Mouse (Mus musculus) forebrain, embryonic 14.5 days (tissue): ENCODE data around the gene Wfdc2. TPM values are rescaled to one million over a fixed set of nuclear protein-coding genes. Genes with fewer than 3 reads are reported as not detected.
"Not testable (repeated sequence)": the region's sequence is repeated elsewhere in the genome, so short reads cannot be mapped to it uniquely, and the experiment has no call there.

Experiments
- ATAC-seq: fragments of 200-750 bp; cut with Nextera tagmentation; 2 replicates; pipeline ENCODE4 v1.8.0; 2017; ENCODE audit warnings: mild to moderate bottlenecking, moderate library complexity
- DNase-seq: peaks from one replicate; pipeline ENCODE4 v3.0.0-alpha.2; 2015; ENCODE audit warnings: low spot score
- H3K27ac ChIP-seq: fragments of 300-500 bp; sonication (generic); 2 replicates; pipeline ENCODE4 v1.5.1; 2014; ENCODE audit warnings: low read depth, mild to moderate bottlenecking, control low read depth, low read length, moderate library complexity
- H3K27me3 ChIP-seq: fragments of 300-500 bp; sonication (generic); replicated peaks from 2 replicates; pipeline ENCODE4 v1.6.1; 2014; ENCODE audit warnings: low read length, control low read depth, mixed read lengths; ENCODE audit not compliant: control insufficient read depth, insufficient read depth
- H3K36me3 ChIP-seq: fragments of 300-500 bp; sonication (generic); 2 replicates; pipeline ENCODE4 v1.6.1; 2014; ENCODE audit warnings: low read length, control low read depth; ENCODE audit not compliant: control insufficient read depth, insufficient read depth
- H3K4me1 ChIP-seq: fragments of 300-500 bp; sonication (generic); 2 replicates; pipeline ENCODE4 v1.6.1; 2014; ENCODE audit warnings: antibody characterized with exemption, low read length, control low read depth; ENCODE audit not compliant: control insufficient read depth, insufficient read depth
- H3K4me2 ChIP-seq: fragments of 300-500 bp; sonication (generic); 2 replicates; pipeline ENCODE4 v1.6.1; 2014; ENCODE audit warnings: mild to moderate bottlenecking, control low read depth, low read length
- H3K4me3 ChIP-seq: fragments of 300-500 bp; sonication (generic); 2 replicates; pipeline ENCODE4 v1.5.1; 2014; ENCODE audit warnings: low read depth, low read length, control low read depth
- H3K9ac ChIP-seq: fragments of 300-500 bp; sonication (generic); 2 replicates; pipeline ENCODE4 v1.6.1; 2014; ENCODE audit warnings: mild to moderate bottlenecking, low read length, control low read depth, moderate library complexity
- H3K9me3 ChIP-seq: fragments of 300-500 bp; sonication (generic); replicated peaks from 2 replicates; pipeline ENCODE4 v1.6.1; 2016; ENCODE audit warnings: low read length, control low read depth, mixed read lengths; ENCODE audit not compliant: control insufficient read depth
- WGBS: fragments of 180-500 bp; shearing (Covaris S2); extraction: QIAGEN DNeasy Blood & Tissue Kit; methylation state at CpG from one replicate; pipeline ENCODE4 v1.1.7; 2014; 5-methylcytosine and 5-hydroxymethylcytosine counted together
- polyA plus RNA-seq: library from polyadenylated mRNA; unstranded; fragments of >200 nt; fragmentation: Nextera tagmentation; extraction: Ambion mirVana; gene quantifications from 2 replicates; pipeline ENCODE4 v1.2.1, GENCODE M21; 2014

Gene Wfdc2
- polyA plus RNA-seq, 1 experiment from 2014 or later: 5.8 TPM

DNA sequence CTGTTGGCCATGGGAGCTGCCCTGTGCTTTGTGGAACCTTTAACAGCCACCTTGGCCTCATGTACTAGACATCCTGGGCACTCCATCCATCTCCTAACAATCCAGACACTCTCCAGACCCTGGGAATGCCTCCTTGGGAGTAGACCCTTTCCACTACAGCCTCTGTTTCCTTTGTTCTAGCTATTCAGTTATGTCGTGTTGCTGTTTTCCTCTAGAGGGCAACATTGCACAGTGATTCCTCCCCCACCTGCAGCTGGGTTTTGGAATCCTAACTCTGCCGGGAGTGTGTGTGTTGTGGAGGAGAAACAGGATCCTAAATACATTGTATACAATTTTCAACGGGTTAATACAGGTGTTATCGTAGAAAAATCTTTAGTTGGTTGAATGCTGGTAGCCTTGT is 29.8 kb downstream of the Wfdc2 start:
- H3K27me3 ChIP-seq: no peaks in the 10 kb centered on the region
- H3K36me3 ChIP-seq: no peaks in the 10 kb centered on the region
- DNase-seq (peak; percentile 80), ATAC-seq (peak; percentile 40; the same call in 1 of the 2 replicates)
- no peaks in the 10 kb centered on the region for H3K9me3 ChIP-seq
- no peak overlapping the region for H3K4me2 ChIP-seq
- H3K27ac ChIP-seq: no peak overlapping the region
- H3K4me3 ChIP-seq: no peak overlapping the region
- WGBS: 11% methylated on average over 4 of the region's 4 CpGs
- H3K4me1 ChIP-seq: no peaks in the 10 kb centered on the region
- no peak overlapping the region for H3K9ac ChIP-seq

- no peaks in the 10 kb centered on the region for H3K27me3 ChIP-seq
- no peak for ATAC-seq
- no peak within 1 kb of the TSS for H3K27ac ChIP-seq
- H3K4me3 ChIP-seq: no peak within 1 kb of the TSS
- H3K9ac ChIP-seq: no peak within 1 kb of the TSS
- WGBS: 84% methylated on average over 4 of the region's 4 CpGs
- no peaks in the 10 kb centered on the region for H3K4me1 ChIP-seq
- H3K9me3 ChIP-seq: no peaks in the 10 kb centered on the region
- no peak within 1 kb of the TSS for H3K4me2 ChIP-seq
- DNase-seq: no peak
- no peaks in the 10 kb centered on the region for H3K36me3 ChIP-seq
Observed at GRCm38 (mm10) chr2:164593494-164593893, 31.3 kb downstream of the Wfdc2 start, which contains the start of gene Eppin. Gene Eppin, minus strand, starts transcription at chr2:164593594.

GRCm38 (mm10) chr2:164600179-164600578 is 38.0 kb downstream of the Wfdc2 start:
- Histone ChIP-seq H3K36me3 (no peaks in the 10 kb centered on the region), H3K27ac (no peak overlapping the region), H3K4me3 (no peak overlapping the region), H3K4me1 (no peaks in the 10 kb centered on the region), H3K9ac (no peak overlapping the region), H3K4me2 (no peak overlapping the region), H3K27me3 (no peaks in the 10 kb centered on the region), H3K9me3 (no peaks in the 10 kb centered on the region)
- ATAC-seq (no peak), DNase-seq (no peak)
- 67% methylated on average over 3 of the region's 3 CpGs for WGBS

DNA sequence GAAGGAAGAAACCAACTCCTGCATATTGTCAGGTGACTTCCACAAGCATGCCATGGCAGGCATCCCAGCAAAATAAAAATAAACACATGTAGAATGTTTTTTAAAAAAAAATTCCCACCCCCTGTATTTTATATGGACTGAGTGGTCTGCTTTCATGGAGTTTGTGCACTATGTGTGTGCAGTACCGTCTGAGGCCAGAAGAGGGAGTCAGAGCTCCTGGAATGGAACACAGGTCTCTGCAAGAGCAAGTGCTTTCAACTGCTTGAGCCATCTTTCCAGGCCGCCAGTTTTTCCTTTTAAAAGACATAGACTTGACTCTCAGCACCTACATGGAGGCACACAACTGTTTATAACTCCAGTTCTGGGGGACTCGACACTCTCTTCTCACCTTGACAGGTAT is 41.3 kb downstream of the Wfdc2 start:
- no peaks in the 10 kb centered on the region for H3K36me3 ChIP-seq
- H3K4me3 ChIP-seq: no peak overlapping the region
- H3K27ac ChIP-seq: no peak overlapping the region
- no peaks in the 10 kb centered on the region for H3K4me1 ChIP-seq
- ATAC-seq (no peak), DNase-seq (no peak)
- H3K9me3 ChIP-seq: no peaks in the 10 kb centered on the region
- no peaks in the 10 kb centered on the region for H3K27me3 ChIP-seq
- H3K4me2 ChIP-seq: no peak overlapping the region
- no peak overlapping the region for H3K9ac ChIP-seq
- 89% methylated on average over 3 of the region's 3 CpGs for WGBS

GRCm38 (mm10) chr2:164604411-164604810 is 42.2 kb downstream of the Wfdc2 start:
- no peaks in the 10 kb centered on the region for H3K27me3 ChIP-seq
- no peak overlapping the region for H3K4me2 ChIP-seq
- 87% methylated on average over 8 of the region's 8 CpGs for WGBS
- no peaks in the 10 kb centered on the region for H3K4me1 ChIP-seq
- no peaks in the 10 kb centered on the region for H3K36me3 ChIP-seq
- no peak overlapping the region for H3K4me3 ChIP-seq
- H3K9ac ChIP-seq: no peak overlapping the region
- H3K9me3 ChIP-seq: no peaks in the 10 kb centered on the region
- no peak overlapping the region for H3K27ac ChIP-seq
- DNase-seq (no peak), ATAC-seq (no peak)

- Histone ChIP-seq H3K4me1 (no peaks in the 10 kb centered on the region), H3K27ac (no peak overlapping the region), H3K4me3 (no peak overlapping the region), H3K4me2 (no peak overlapping the region), H3K27me3 (no peaks in the 10 kb centered on the region), H3K9me3 (no peaks in the 10 kb centered on the region), H3K9ac (no peak overlapping the region), H3K36me3 (no peaks in the 10 kb centered on the region)
- ATAC-seq (no peak), DNase-seq (no peak)
- 78% methylated on average over 6 of the region's 6 CpGs for WGBS
Observed at GRCm38 (mm10) chr2:164608781-164609180, 46.6 kb downstream of the Wfdc2 start.

DNA sequence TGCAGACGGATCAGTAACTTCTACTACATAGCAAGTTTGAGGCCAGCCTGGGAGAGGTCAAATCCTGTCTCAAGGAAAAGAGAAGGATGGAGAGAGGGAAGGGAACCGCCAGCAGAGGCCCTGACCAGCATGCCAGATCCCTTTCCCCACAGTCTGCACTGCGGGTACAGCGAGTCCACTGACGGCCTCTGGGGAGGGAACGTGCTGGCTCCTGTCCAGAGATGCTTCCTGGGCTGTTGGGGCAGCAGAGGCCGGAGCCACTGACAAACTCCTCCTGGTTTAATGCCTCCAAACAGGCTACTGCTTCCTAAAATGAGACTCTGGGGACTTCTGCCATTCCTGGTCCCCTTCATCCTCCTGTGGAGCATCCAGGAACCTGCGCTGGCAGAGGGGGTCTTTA is 51.3 kb downstream of the Wfdc2 start, which contains the start of the genes Wfdc6b and Wfdc8:
Gene Wfdc6b, plus strand, starts transcription at position 52 of the 400 bp plus-strand sequence.
Gene Wfdc8, minus strand, starts transcription at position 156 of the 400 bp plus-strand sequence.
- 49% methylated on average over 8 of the region's 8 CpGs for WGBS
- not testable (repeated sequence) for DNase-seq, H3K4me2 ChIP-seq, H3K9me3 ChIP-seq, H3K9ac ChIP-seq, H3K27ac ChIP-seq, H3K4me1 ChIP-seq, H3K27me3 ChIP-seq, ATAC-seq, H3K36me3 ChIP-seq, H3K4me3 ChIP-seq

GRCm38 (mm10) chr2:164615386-164615785 is 53.2 kb downstream of the Wfdc2 start:
- Histone ChIP-seq H3K4me3 (no peak overlapping the region), H3K4me1 (no peaks in the 10 kb centered on the region), H3K27ac (no peak overlapping the region), H3K27me3 (no peaks in the 10 kb centered on the region), H3K9ac (no peak overlapping the region), H3K9me3 (no peaks in the 10 kb centered on the region), H3K36me3 (no peaks in the 10 kb centered on the region), H3K4me2 (no peak overlapping the region)
- DNase-seq (no peak), ATAC-seq (no peak)
- WGBS: 88% methylated on average over 3 of the region's 3 CpGs
